Mouse (Mus musculus) C2C12 (cell line): ENCODE data around the gene Mamdc4.

ENCODE experiments used
- CEBPB ChIP-seq: IDR thresholded peaks from one replicate; pipeline ENCODE4 v1.6.1; 2011; ENCODE audit warnings: low read depth, mild to moderate bottlenecking, control low read depth, moderate library complexity
- CTCF ChIP-seq: IDR thresholded peaks from one replicate; pipeline ENCODE4 v1.5.1; 2011; ENCODE audit not compliant: control insufficient read depth, insufficient read depth, insufficient read length
- FOSL1 ChIP-seq: IDR thresholded peaks from one replicate; pipeline ENCODE4 v1.8.0; 2011; ENCODE audit warnings: mild to moderate bottlenecking, low read length; ENCODE audit not compliant: poor library complexity, insufficient read depth, severe bottlenecking
- MAX ChIP-seq: IDR thresholded peaks from one replicate; pipeline ENCODE4 v1.6.1; 2011; ENCODE audit warnings: mild to moderate bottlenecking, control low read depth
- MYOD1 ChIP-seq: IDR thresholded peaks from one replicate; pipeline ENCODE4 v1.6.1; 2011; ENCODE audit warnings: low read depth; ENCODE audit not compliant: control insufficient read depth, insufficient read length
- MYOG ChIP-seq: IDR thresholded peaks from one replicate; pipeline ENCODE4 v1.6.1; 2011; ENCODE audit not compliant: control insufficient read depth, insufficient read length; ENCODE audit errors: extremely low read depth
- USF1 ChIP-seq: IDR thresholded peaks from one replicate; pipeline ENCODE4 v1.6.1; 2011; ENCODE audit warnings: low read depth, mild to moderate bottlenecking, control low read depth, moderate library complexity

DNA sequence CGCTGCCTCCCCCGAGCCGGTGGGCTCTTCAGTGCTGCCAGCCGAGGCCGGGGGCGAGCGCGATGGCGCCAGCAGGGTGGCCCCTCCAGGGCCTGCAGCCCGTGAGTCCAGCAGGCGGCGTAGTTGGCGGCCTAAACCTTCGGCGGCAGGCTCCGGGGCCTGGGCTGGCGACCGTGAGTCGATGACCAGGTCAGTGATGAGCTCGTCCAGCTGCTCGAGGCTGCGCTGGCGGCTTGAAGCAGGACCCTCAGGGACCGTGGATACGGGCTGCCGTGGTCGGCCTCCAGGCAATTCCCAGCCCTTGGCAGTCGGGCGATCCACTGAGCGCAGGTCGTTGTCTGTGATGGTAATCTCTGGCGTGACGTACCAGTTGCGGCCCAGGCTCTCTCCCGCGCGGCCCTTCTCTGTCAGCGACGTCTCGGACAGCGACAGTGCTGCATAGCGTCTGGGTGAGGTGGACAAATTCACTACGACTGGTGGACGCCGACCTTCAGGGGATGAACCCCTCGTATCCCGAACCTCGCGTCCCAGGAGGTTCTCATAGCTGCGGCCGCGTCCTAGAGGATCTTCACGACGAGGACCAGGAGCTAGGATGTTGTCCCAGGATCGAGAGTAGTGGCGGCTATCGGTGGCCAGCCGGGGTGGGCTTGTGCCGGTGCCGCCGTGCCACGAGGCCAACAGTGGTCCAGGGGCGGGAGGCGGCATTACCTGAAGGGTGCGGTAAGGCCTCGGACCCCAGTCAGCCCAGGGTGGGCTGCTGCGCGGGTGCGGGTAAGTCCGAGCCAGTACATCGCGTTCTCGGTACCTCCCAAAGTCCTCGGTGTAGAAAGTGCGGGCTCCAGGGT, 3.5 kb upstream of the Mamdc4 start:
- no peak for TF ChIP-seq CTCF
- TF ChIP-seq CEBPB = no peak
- no peak for TF ChIP-seq FOSL1
- TF ChIP-seq MAX = no peak
- no peak for TF ChIP-seq MYOG
- TF ChIP-seq MYOD1 = no peak
- no peak for TF ChIP-seq USF1
